Mouse (Mus musculus): ENCODE results near the gene Arid4a. TPM values are rescaled to one million over a fixed set of nuclear protein-coding genes. Genes with fewer than 3 reads are reported as not detected.

The Arid4a gene
- polyA plus RNA-seq, 1 experiment from 2014 or later = 29.5 TPM

DNA sequence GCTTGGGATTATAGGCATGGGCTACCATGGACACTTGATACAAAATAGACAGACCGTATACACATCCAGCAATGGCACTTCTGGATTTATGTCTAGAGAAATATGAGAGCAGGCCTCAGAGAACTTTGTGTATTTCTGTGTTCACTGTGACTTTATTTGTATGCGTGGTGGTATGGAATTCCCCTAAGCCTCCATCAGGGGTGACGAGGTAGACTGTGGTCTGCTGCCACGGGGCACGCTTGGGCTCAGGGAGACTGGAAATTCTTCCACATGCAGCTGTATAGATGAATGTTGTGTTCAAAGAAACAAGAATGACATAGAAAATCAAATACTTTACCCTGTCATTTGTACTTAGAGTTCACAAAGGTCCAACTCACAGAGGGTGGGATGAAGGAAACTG lies 14.9 kb downstream of the Arid4a start:
- no peak for ATAC-seq (ENCODE audit: insufficient number of reproducible peaks, insufficient read depth, low FRiP score, low read depth)
- peaks cover 73% of the 10 kb centered on the region for H3K36me3 ChIP-seq (ENCODE audit: control insufficient read depth, insufficient read depth, low read length)

DNA sequence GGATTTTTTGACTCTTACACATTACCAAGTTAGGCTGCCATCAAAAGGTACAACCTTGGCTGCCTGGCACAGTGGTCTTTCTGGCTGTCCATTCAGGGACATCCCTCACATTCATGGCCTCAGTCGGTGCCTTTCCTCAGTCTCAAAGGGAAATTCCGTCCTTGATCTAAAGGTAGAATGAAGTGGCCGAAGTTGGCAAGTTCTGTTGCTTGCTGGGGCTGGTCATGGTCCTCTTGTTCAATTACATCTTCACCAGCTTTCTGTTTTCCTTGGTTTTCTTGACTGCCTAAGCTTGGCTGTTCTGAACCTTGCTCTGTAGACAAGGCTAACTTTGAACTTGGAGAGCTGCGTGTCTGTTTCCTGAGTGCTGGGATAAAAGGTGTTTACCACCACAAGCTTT lies 20.0 kb downstream of the Arid4a start:
- Histone ChIP-seq H3K9ac (ENCODE audit: low read length) (no peak overlapping the region), H3K9me3 (ENCODE audit: control insufficient read depth, low read length) (no peaks in the 10 kb centered on the region), H3K36me3 (ENCODE audit: control insufficient read depth, insufficient read depth, low read length) (peaks cover 79% of the 10 kb centered on the region), H3K4me1 (ENCODE audit: control insufficient read depth in 2 of 2, insufficient read depth in 2 of 2, low read length in 2 of 2) (no peaks in the 10 kb centered on the region), H3K4me3 (ENCODE audit: control insufficient read depth in 1 of 2, insufficient read depth in 1 of 2, low read depth in 1 of 2, low read length in 2 of 2) (no peak overlapping the region), H3K27me3 (ENCODE audit: control insufficient read depth, insufficient read depth, low read length) (no peaks in the 10 kb centered on the region), H3K27ac (replicated peaks in 1 of 2; ENCODE audit: control insufficient read depth in 1 of 2, insufficient read depth in 1 of 2, low read depth in 2 of 2, low read length in 2 of 2) (no peak overlapping the region), H3K4me2 (ENCODE audit: low read length) (no peak overlapping the region)
- WGBS = 93% methylated on average over 4 of the region's 4 CpGs
- ATAC-seq (ENCODE audit: insufficient number of reproducible peaks, insufficient read depth, low FRiP score, low read depth) = no peak

More for the DNA sequence above, 14.9 kb downstream of the Arid4a start:
- H3K4me1 ChIP-seq (ENCODE audit: control insufficient read depth in 2 of 2, insufficient read depth in 2 of 2, low read length in 2 of 2) = no peaks in the 10 kb centered on the region
- no peak overlapping the region for H3K4me3 ChIP-seq (ENCODE audit: control insufficient read depth in 1 of 2, insufficient read depth in 1 of 2, low read depth in 1 of 2, low read length in 2 of 2)
- no peak overlapping the region for H3K27ac ChIP-seq (replicated peaks in 1 of 2; ENCODE audit: control insufficient read depth in 1 of 2, insufficient read depth in 1 of 2, low read depth in 2 of 2, low read length in 2 of 2)
- H3K9ac ChIP-seq (ENCODE audit: low read length) = no peak overlapping the region
- H3K9me3 ChIP-seq (ENCODE audit: control insufficient read depth, low read length) = no peaks in the 10 kb centered on the region
- 92% methylated on average over 5 of the region's 5 CpGs for WGBS
- no peaks in the 10 kb centered on the region for H3K27me3 ChIP-seq (ENCODE audit: control insufficient read depth, insufficient read depth, low read length)
- H3K4me2 ChIP-seq (ENCODE audit: low read length) = no peak overlapping the region

GRCm38 (mm10) chr12:71036729-71037404 lies 21.1 kb downstream of the Arid4a start:
- Histone ChIP-seq H3K9me3 (ENCODE audit: control insufficient read depth, low read length) (no peaks in the 10 kb centered on the region), H3K4me2 (ENCODE audit: low read length) (no peak overlapping the region), H3K27me3 (ENCODE audit: control insufficient read depth, insufficient read depth, low read length) (no peaks in the 10 kb centered on the region), H3K27ac (replicated peaks in 1 of 2; ENCODE audit: control insufficient read depth in 1 of 2, insufficient read depth in 1 of 2, low read depth in 2 of 2, low read length in 2 of 2) (no peak overlapping the region), H3K36me3 (ENCODE audit: control insufficient read depth, insufficient read depth, low read length) (peaks cover 79% of the 10 kb centered on the region), H3K4me1 (ENCODE audit: control insufficient read depth in 2 of 2, insufficient read depth in 2 of 2, low read length in 2 of 2) (no peaks in the 10 kb centered on the region), H3K9ac (ENCODE audit: low read length) (no peak overlapping the region), H3K4me3 (ENCODE audit: control insufficient read depth in 1 of 2, insufficient read depth in 1 of 2, low read depth in 1 of 2, low read length in 2 of 2) (no peak overlapping the region)
- ATAC-seq (ENCODE audit: insufficient number of reproducible peaks, insufficient read depth, low FRiP score, low read depth) = no peak
- 88% methylated on average over 12 of the region's 12 CpGs for WGBS

DNA sequence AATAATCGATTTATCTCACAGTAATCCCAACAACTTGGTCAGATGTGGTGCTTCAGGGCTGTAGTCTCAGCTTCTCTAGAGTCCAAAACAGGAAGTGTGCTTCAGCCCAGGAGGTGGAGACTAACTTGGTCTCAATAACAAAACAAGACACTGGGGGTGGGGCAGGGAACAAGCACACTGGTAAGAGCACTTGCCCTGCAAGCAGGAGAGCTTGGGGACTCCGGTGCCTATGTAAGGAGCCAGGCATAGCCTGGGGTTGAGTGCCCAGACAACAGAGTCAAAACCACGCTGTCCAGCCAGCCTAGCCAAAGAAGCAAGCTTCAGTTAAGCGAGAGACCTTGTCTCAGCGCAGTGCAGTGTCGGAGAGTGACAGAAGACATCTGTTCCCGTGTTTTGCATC lies 24.7 kb downstream of the Arid4a start:
- no peak for ATAC-seq (ENCODE audit: insufficient number of reproducible peaks, insufficient read depth, low FRiP score, low read depth)
- H3K9ac ChIP-seq (ENCODE audit: low read length) = no peak overlapping the region
- H3K27ac ChIP-seq (replicated peaks in 1 of 2; ENCODE audit: control insufficient read depth in 1 of 2, insufficient read depth in 1 of 2, low read depth in 2 of 2, low read length in 2 of 2) = no peak overlapping the region
- H3K4me1 ChIP-seq (ENCODE audit: control insufficient read depth in 2 of 2, insufficient read depth in 2 of 2, low read length in 2 of 2) = no peaks in the 10 kb centered on the region
- 86% methylated on average over 7 of the region's 7 CpGs for WGBS
- H3K4me2 ChIP-seq (ENCODE audit: low read length) = no peak overlapping the region
- H3K36me3 ChIP-seq (ENCODE audit: control insufficient read depth, insufficient read depth, low read length) = peaks cover 86% of the 10 kb centered on the region
- H3K27me3 ChIP-seq (ENCODE audit: control insufficient read depth, insufficient read depth, low read length) = no peaks in the 10 kb centered on the region
- H3K4me3 ChIP-seq (ENCODE audit: control insufficient read depth in 1 of 2, insufficient read depth in 1 of 2, low read depth in 1 of 2, low read length in 2 of 2) = no peak overlapping the region
- no peaks in the 10 kb centered on the region for H3K9me3 ChIP-seq (ENCODE audit: control insufficient read depth, low read length)

DNA sequence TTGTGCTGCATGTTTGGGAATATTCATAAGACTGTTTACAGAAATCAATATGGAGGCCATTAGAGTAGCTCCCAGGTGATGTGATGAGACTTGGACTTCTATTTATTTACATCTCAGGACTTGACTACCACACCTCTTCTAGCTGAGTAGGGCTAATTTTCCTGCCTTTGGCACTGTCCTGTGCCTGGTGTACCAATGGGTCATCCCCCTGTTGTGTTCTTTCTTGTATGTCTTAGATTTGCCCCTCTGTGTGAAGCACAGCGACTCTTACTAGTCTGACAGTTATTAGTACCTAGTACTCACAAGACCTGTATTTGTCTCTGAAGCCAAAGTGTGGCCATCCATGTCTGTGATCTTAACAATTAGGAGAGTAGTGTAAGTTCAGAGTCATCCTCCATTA lies 26.7 kb downstream of the Arid4a start:
- ATAC-seq (ENCODE audit: insufficient number of reproducible peaks, insufficient read depth, low FRiP score, low read depth) = no peak
- H3K27ac ChIP-seq (replicated peaks in 1 of 2; ENCODE audit: control insufficient read depth in 1 of 2, insufficient read depth in 1 of 2, low read depth in 2 of 2, low read length in 2 of 2) = no peak overlapping the region
- no peak overlapping the region for H3K4me3 ChIP-seq (ENCODE audit: control insufficient read depth in 1 of 2, insufficient read depth in 1 of 2, low read depth in 1 of 2, low read length in 2 of 2)
- H3K4me1 ChIP-seq (ENCODE audit: control insufficient read depth in 2 of 2, insufficient read depth in 2 of 2, low read length in 2 of 2) = peaks cover 0 to under 1% of the 10 kb centered on the region in 2 experiments; a peak in 1 of 4 replicates
- no peak overlapping the region for H3K9ac ChIP-seq (ENCODE audit: low read length)
- H3K27me3 ChIP-seq (ENCODE audit: control insufficient read depth, insufficient read depth, low read length) = no peaks in the 10 kb centered on the region
- H3K4me2 ChIP-seq (ENCODE audit: low read length) = no peak overlapping the region
- peaks cover 85% of the 10 kb centered on the region for H3K36me3 ChIP-seq (ENCODE audit: control insufficient read depth, insufficient read depth, low read length)
- no peaks in the 10 kb centered on the region for H3K9me3 ChIP-seq (ENCODE audit: control insufficient read depth, low read length)
- 97% methylated on average over 1 of the region's 1 CpGs for WGBS

- H3K9me3 ChIP-seq (ENCODE audit: control insufficient read depth, low read length) = no peaks in the 10 kb centered on the region
- H3K27me3 ChIP-seq (ENCODE audit: control insufficient read depth, insufficient read depth, low read length) = no peaks in the 10 kb centered on the region
- no peak overlapping the region for H3K4me3 ChIP-seq (ENCODE audit: control insufficient read depth in 1 of 2, insufficient read depth in 1 of 2, low read depth in 1 of 2, low read length in 2 of 2)
- no peak overlapping the region for H3K9ac ChIP-seq (ENCODE audit: low read length)
- ATAC-seq (ENCODE audit: insufficient number of reproducible peaks, insufficient read depth, low FRiP score, low read depth) = no peak
- H3K36me3 ChIP-seq (ENCODE audit: control insufficient read depth, insufficient read depth, low read length) = peaks cover 74% of the 10 kb centered on the region
- peaks cover 0 to 11% of the 10 kb centered on the region in 2 experiments; a peak in 2 of 4 replicates for H3K4me1 ChIP-seq (ENCODE audit: control insufficient read depth in 2 of 2, insufficient read depth in 2 of 2, low read length in 2 of 2)
- WGBS = 88% methylated on average over 3 of the region's 3 CpGs
- H3K4me2 ChIP-seq (ENCODE audit: low read length) = no peak overlapping the region
- no peak overlapping the region for H3K27ac ChIP-seq (replicated peaks in 1 of 2; ENCODE audit: control insufficient read depth in 1 of 2, insufficient read depth in 1 of 2, low read depth in 2 of 2, low read length in 2 of 2)
These were observed 27.8 kb downstream of the Arid4a start for GRCm38 (mm10) chr12:71043571-71043970.

- Histone ChIP-seq H3K4me2 (ENCODE audit: low read length) (no peak overlapping the region), H3K4me3 (ENCODE audit: control insufficient read depth in 1 of 2, insufficient read depth in 1 of 2, low read depth in 1 of 2, low read length in 2 of 2) (no peak overlapping the region), H3K9ac (ENCODE audit: low read length) (no peak overlapping the region), H3K4me1 (ENCODE audit: control insufficient read depth in 2 of 2, insufficient read depth in 2 of 2, low read length in 2 of 2) (peaks cover 0 to 16% of the 10 kb centered on the region in 2 experiments; a peak in 2 of 4 replicates), H3K27ac (replicated peaks in 1 of 2; ENCODE audit: control insufficient read depth in 1 of 2, insufficient read depth in 1 of 2, low read depth in 2 of 2, low read length in 2 of 2) (no peak overlapping the region), H3K36me3 (ENCODE audit: control insufficient read depth, insufficient read depth, low read length) (peaks cover 65% of the 10 kb centered on the region), H3K9me3 (ENCODE audit: control insufficient read depth, low read length) (no peaks in the 10 kb centered on the region), H3K27me3 (ENCODE audit: control insufficient read depth, insufficient read depth, low read length) (no peaks in the 10 kb centered on the region)
- no peak for ATAC-seq (ENCODE audit: insufficient number of reproducible peaks, insufficient read depth, low FRiP score, low read depth)
- WGBS = 96% methylated on average over 2 of the region's 2 CpGs
These were observed 28.7 kb downstream of the Arid4a start for GRCm38 (mm10) chr12:71044488-71044887.

DNA sequence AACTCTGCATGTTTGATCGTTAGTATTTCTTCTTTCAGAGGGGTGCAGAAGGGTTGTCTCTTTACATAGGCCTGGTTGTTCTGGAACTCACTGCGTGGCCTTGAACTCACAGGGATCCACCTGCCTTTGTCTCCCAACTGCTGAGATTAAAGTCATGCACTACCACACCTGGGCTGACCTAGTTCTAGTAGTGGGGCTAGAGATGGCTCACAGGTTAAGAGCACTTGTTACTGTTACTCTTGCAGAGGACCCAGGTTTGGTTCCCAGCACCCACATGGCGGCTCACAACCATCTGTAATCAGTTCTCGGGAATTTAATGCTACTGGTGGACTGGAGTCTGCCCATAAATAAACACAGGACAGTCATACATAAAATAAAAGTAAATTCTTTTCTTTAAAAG lies 30.7 kb downstream of the Arid4a start:
- H3K9ac ChIP-seq (ENCODE audit: low read length) = no peak overlapping the region
- no peaks in the 10 kb centered on the region for H3K9me3 ChIP-seq (ENCODE audit: control insufficient read depth, low read length)
- peaks cover 0 to 16% of the 10 kb centered on the region in 2 experiments; a peak in 2 of 4 replicates for H3K4me1 ChIP-seq (ENCODE audit: control insufficient read depth in 2 of 2, insufficient read depth in 2 of 2, low read length in 2 of 2)
- WGBS = 96% methylated on average over 4 of the region's 4 CpGs
- no peak for ATAC-seq (ENCODE audit: insufficient number of reproducible peaks, insufficient read depth, low FRiP score, low read depth)
- H3K27ac ChIP-seq (replicated peaks in 1 of 2; ENCODE audit: control insufficient read depth in 1 of 2, insufficient read depth in 1 of 2, low read depth in 2 of 2, low read length in 2 of 2) = no peak overlapping the region
- H3K4me2 ChIP-seq (ENCODE audit: low read length) = no peak overlapping the region
- H3K27me3 ChIP-seq (ENCODE audit: control insufficient read depth, insufficient read depth, low read length) = no peaks in the 10 kb centered on the region
- no peak overlapping the region for H3K4me3 ChIP-seq (ENCODE audit: control insufficient read depth in 1 of 2, insufficient read depth in 1 of 2, low read depth in 1 of 2, low read length in 2 of 2)
- H3K36me3 ChIP-seq (ENCODE audit: control insufficient read depth, insufficient read depth, low read length) = peaks cover 45% of the 10 kb centered on the region

All from heart, embryonic 14.5 days (tissue).